Mouse (Mus musculus) lung, embryonic 14.5 days (tissue): ENCODE measurements around the gene Gja3. TPM values are rescaled to one million over a fixed set of nuclear protein-coding genes. Genes with fewer than 3 reads are reported as not detected.
A peak's percentile ranks its signal among the peaks of the same experiment; 100 is the strongest.

Source experiments
- ATAC-seq: fragments of 200-750 bp; cut with Nextera tagmentation; 2 replicates; pipeline ENCODE4 v1.8.0; 2017; ENCODE audit warnings: mild to moderate bottlenecking, moderate TSS enrichment, moderate library complexity; ENCODE audit not compliant: insufficient read depth
- DNase-seq: peaks from one replicate; pipeline ENCODE4 v3.0.0-alpha.2; 2015
- H3K27ac ChIP-seq: fragments of 300-500 bp; sonication (generic); 2 replicates; pipeline ENCODE4 v1.5.1; 2014; ENCODE audit warnings: low read depth, mild to moderate bottlenecking, moderate library complexity
- H3K27me3 ChIP-seq: fragments of 300-500 bp; sonication (generic); 2 replicates; pipeline ENCODE4 v1.6.1; 2014; ENCODE audit warnings: low read length, control low read depth; ENCODE audit not compliant: insufficient read depth
- H3K36me3 ChIP-seq: fragments of 300-500 bp; sonication (generic); 2 replicates; pipeline ENCODE4 v1.6.1; 2014; ENCODE audit warnings: control low read depth; ENCODE audit not compliant: insufficient read depth
- H3K4me1 ChIP-seq: fragments of 300-500 bp; sonication (generic); 2 replicates; pipeline ENCODE4 v1.6.1; 2014; ENCODE audit warnings: antibody characterized with exemption, control low read depth; ENCODE audit not compliant: insufficient read depth
- H3K4me2 ChIP-seq: fragments of 300-500 bp; sonication (generic); 2 replicates; pipeline ENCODE4 v1.6.1; 2014; ENCODE audit warnings: mild to moderate bottlenecking
- H3K4me3 ChIP-seq: fragments of 300-500 bp; sonication (generic); 2 replicates; pipeline ENCODE4 v1.5.1; 2014; ENCODE audit warnings: low read depth, low read length
- H3K9ac ChIP-seq: fragments of 300-500 bp; sonication (generic); 2 replicates; pipeline ENCODE4 v1.6.1; 2014
- H3K9me3 ChIP-seq: fragments of 300-500 bp; sonication (generic); 2 replicates; pipeline ENCODE4 v1.6.1; 2016; ENCODE audit warnings: low read depth, low read length, control low read depth
- CTCF ChIP-seq: IDR thresholded peaks from 2 replicates; pipeline ENCODE4 v1.5.1; 2016; ENCODE audit warnings: antibody characterized with exemption, low read depth
- WGBS: fragments of 180-500 bp; shearing (Covaris S2); extraction: QIAGEN DNeasy Blood & Tissue Kit; methylation state at CpG from one replicate; pipeline ENCODE4 v1.1.7; 2014; 5-methylcytosine and 5-hydroxymethylcytosine counted together
- polyA plus RNA-seq: library from polyadenylated mRNA; unstranded; fragments of >200 nt; fragmentation: Nextera tagmentation; extraction: Ambion mirVana; gene quantifications from 2 replicates; pipeline ENCODE4 v1.2.1, GENCODE M21; 2014

Gja3 gene
- polyA plus RNA-seq = 0.95 and 3.9 TPM in 2 replicates

DNA sequence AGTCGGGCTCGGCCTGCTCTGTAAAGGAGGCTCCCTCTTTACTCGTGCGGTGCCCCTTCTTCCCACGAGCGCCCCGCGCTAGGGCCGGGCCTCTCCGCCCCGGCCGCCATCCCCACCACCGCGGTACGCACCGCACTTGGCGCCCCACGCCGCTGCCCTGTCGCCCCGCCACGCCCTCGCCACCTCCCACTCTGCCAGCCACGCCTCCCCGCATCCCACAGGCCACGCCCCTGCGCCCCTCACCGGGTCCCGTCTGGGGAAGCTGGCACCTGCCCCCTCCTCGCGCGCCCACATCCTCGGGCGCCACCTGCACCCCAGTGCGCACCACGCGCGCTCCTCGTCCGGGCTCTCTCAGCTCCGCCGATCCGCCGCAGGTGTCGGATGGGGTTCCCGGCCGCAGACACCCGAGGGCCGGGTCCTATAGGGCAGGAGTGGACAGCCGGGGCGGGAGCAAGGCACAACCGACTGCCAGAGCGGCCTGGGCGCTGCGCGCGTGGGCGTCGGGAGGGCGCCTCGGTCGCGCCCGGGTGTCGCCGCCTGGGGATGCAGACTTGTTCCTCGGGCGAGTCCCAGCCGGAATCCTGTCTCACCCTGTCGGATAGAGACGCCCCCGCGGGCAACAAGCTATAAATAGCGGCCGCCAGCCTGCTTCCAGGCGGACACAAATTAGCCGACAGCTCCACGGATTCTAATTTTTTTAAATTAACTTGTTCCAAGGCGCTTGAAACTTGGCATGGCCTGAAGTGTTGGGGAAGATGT, at the start of gene Gja3:
Gene Gja3 (minus strand): TSS at position 538 of the 759 bp plus-strand sequence.
- peak within 1 kb of the TSS; percentile 88 for H3K4me2 ChIP-seq
- ATAC-seq (peak; percentile 77), DNase-seq (peak; percentile 50)
- no peaks in the 10 kb centered on the region for H3K9me3 ChIP-seq
- TF ChIP-seq CTCF = no peak
- peak within 1 kb of the TSS; percentile 52 for H3K4me3 ChIP-seq
- peaks cover 3% of the 10 kb centered on the region; the same call in 1 of the 2 replicates for H3K4me1 ChIP-seq
- no peaks in the 10 kb centered on the region for H3K36me3 ChIP-seq
- peaks cover 44% of the 10 kb centered on the region for H3K27me3 ChIP-seq
- H3K9ac ChIP-seq = peak within 1 kb of the TSS; percentile 39
- WGBS = under 1% methylated on average over 77 of the region's 79 CpGs
- no peak within 1 kb of the TSS; the same call in 1 of the 2 replicates for H3K27ac ChIP-seq

GRCm38 (mm10) chr14:57107091-57107490, 49.2 kb upstream of the Gja3 start:
- WGBS = 36% methylated on average over 8 of the region's 8 CpGs

GRCm38 (mm10) chr14:57105721-57106120, 47.8 kb upstream of the Gja3 start:
- ATAC-seq = no peak
- no peak overlapping the region for H3K27ac ChIP-seq
- H3K9ac ChIP-seq = no peak overlapping the region
- H3K4me3 ChIP-seq = no peak overlapping the region
- H3K36me3 ChIP-seq = no peaks in the 10 kb centered on the region
- no peak for DNase-seq
- H3K9me3 ChIP-seq = no peaks in the 10 kb centered on the region
- WGBS = 48% methylated on average over 11 of the region's 11 CpGs
- no peaks in the 10 kb centered on the region for H3K4me1 ChIP-seq
- no peak overlapping the region for H3K4me2 ChIP-seq
- no peak for TF ChIP-seq CTCF
- peaks cover 66% of the 10 kb centered on the region for H3K27me3 ChIP-seq

More at GRCm38 (mm10) chr14:57107091-57107490, 49.2 kb upstream of the Gja3 start:
- Histone ChIP-seq H3K27ac (no peak overlapping the region), H3K4me3 (no peak overlapping the region), H3K9ac (no peak overlapping the region), H3K36me3 (no peaks in the 10 kb centered on the region), H3K4me2 (no peak overlapping the region), H3K9me3 (no peaks in the 10 kb centered on the region), H3K4me1 (no peaks in the 10 kb centered on the region), H3K27me3 (peaks cover 61% of the 10 kb centered on the region)
- no peak for DNase-seq
- ATAC-seq = no peak
- no peak for TF ChIP-seq CTCF

DNA sequence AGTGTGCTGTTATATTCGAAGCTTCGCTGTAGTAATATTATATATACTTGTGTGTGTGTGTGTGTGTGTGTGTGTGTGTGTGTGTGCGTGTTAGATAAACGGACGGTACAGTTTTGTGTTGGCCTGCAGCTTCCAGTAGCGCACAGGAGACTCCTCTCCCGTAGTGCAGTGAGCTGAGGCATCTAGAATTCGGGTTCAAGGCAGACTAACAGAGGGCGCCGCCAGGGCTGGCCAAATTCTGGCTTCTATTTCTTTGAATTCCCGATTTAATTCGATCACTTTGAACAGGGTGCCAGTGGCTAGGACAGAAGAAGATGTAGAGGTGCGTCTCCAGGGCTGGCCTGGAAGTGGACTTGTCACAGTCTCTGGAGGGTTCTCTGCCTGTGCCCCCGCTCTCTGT, 47.2 kb upstream of the Gja3 start:
- peaks cover 68% of the 10 kb centered on the region for H3K27me3 ChIP-seq
- H3K9ac ChIP-seq = no peak overlapping the region
- peak overlapping the region; percentile 98 for H3K4me2 ChIP-seq
- WGBS = 14% methylated on average over 14 of the region's 14 CpGs
- TF ChIP-seq CTCF = no peak
- peak overlapping the region; percentile 53; the same call in 1 of the 2 replicates for H3K4me3 ChIP-seq
- ATAC-seq (no peak), DNase-seq (no peak)
- H3K9me3 ChIP-seq = no peaks in the 10 kb centered on the region
- no peaks in the 10 kb centered on the region for H3K4me1 ChIP-seq
- H3K27ac ChIP-seq = no peak overlapping the region
- H3K36me3 ChIP-seq = no peaks in the 10 kb centered on the region

- H3K4me1 ChIP-seq = no peaks in the 10 kb centered on the region
- no peak within 1 kb of the TSS for H3K27ac ChIP-seq
- peak within 1 kb of the TSS; percentile 53 for H3K4me3 ChIP-seq
- peak within 1 kb of the TSS; percentile 47 for H3K9ac ChIP-seq
- H3K36me3 ChIP-seq = no peaks in the 10 kb centered on the region
- under 1% methylated on average over 99 of the region's 101 CpGs for WGBS
- H3K9me3 ChIP-seq = no peaks in the 10 kb centered on the region
- peak within 1 kb of the TSS; percentile 98 for H3K4me2 ChIP-seq
- ATAC-seq = peak; percentile 60
- peak; percentile 50 for DNase-seq
- TF ChIP-seq CTCF = peak; percentile 10; the same call in 1 of the 2 replicates
- H3K27me3 ChIP-seq = peaks cover 68% of the 10 kb centered on the region
Observed at GRCm38 (mm10) chr14:57104106-57105023, 46.5 kb upstream of the Gja3 start, which contains the start of gene Gjb2. Gene Gjb2, minus strand, starts transcription at chr14:57104702.

DNA sequence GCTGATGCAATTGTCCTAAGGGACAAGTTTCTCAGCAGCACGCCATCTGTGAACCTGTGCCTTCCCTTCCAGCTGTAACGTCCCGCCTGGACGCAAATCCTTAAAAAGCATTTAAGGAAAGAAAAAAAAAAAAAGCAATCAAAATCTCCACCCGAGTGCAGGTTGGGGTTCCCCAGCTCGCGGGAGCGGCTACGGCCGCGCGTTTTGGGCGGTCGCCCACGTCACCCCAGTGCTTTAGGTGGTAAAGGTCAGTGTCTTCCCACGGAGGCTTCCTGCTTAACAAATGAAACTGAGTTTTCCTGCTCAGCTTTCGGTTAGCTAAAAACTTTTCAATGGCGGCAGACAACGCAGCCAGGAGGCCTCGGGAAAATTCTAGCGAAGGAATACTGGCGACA, 45.8 kb upstream of the Gja3 start:
- Histone ChIP-seq H3K36me3 (no peaks in the 10 kb centered on the region), H3K27me3 (peaks cover 68% of the 10 kb centered on the region), H3K4me2 (peak overlapping the region; percentile 98), H3K9ac (peak overlapping the region; percentile 47), H3K4me1 (no peaks in the 10 kb centered on the region), H3K27ac (no peak overlapping the region), H3K9me3 (no peaks in the 10 kb centered on the region), H3K4me3 (peak overlapping the region; percentile 53)
- 2% methylated on average over 22 of the region's 22 CpGs for WGBS
- TF ChIP-seq CTCF = no peak
- DNase-seq (peak; percentile 12), ATAC-seq (no peak)

DNA sequence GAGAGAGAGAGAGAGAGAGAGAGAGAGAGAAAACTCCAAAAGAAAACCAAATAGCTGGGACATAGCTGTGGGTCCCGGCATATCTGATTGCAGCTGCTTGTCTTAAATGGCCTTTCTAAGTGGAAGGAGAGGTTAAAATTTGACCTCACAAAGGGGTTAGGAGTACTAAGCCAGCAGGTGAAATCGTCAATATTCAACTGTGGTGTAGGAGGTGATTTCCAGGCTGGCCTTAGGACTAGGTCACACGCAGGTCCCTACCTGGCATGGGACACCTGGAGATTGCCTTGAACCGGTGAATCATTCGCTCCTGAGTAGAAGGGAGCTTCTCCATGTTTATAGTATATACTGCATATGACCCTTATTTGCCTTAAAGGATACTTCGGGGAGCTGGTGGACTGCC, 45.2 kb upstream of the Gja3 start:
- Histone ChIP-seq H3K4me1 (no peaks in the 10 kb centered on the region), H3K27me3 (peaks cover 68% of the 10 kb centered on the region), H3K27ac (no peak overlapping the region), H3K36me3 (no peaks in the 10 kb centered on the region), H3K4me3 (no peak overlapping the region), H3K9me3 (no peaks in the 10 kb centered on the region), H3K4me2 (no peak overlapping the region), H3K9ac (no peak overlapping the region)
- no peak for TF ChIP-seq CTCF
- ATAC-seq (no peak), DNase-seq (no peak)
- 48% methylated on average over 6 of the region's 6 CpGs for WGBS
